Mouse (Mus musculus) heart, adult 9 months (tissue): ENCODE results near the gene Fcgr3.
A peak's percentile ranks its signal among the peaks of the same experiment; 100 is the strongest.
"Not testable (repeated sequence)": the region's sequence is repeated elsewhere in the genome, so short reads cannot be mapped to it uniquely, and the experiment has no call there.

ENCODE experiments used
- DNase-seq, 2 experiments: peaks; one replicate each; pipeline ENCODE4 v3.0.0; 2022; ENCODE audit warnings: low spot score in 2 of 2

Fcgr3 gene

GRCm38 (mm10) chr1:171064491-171065242, at the start of gene Fcgr3:
Gene Fcgr3 (minus strand): TSS chr1:171064935.
- peak; percentile 82 to 85 for DNase-seq

- peak; percentile 95 for DNase-seq
Observed at GRCm38 (mm10) chr1:171113873-171114299, 49.2 kb upstream of the Fcgr3 start, which contains the start of gene Cfap126. Gene Cfap126 (plus strand): TSS chr1:171113918.

- no peak for DNase-seq
Observed at GRCm38 (mm10) chr1:171112986-171113385, 48.3 kb upstream of the Fcgr3 start.

- DNase-seq: peak; percentile 48 to 64
Observed at GRCm38 (mm10) chr1:171111781-171112575, 47.2 kb upstream of the Fcgr3 start.

- DNase-seq: peak; percentile 83 to 96
Observed at GRCm38 (mm10) chr1:171111020-171111780, 46.5 kb upstream of the Fcgr3 start.

- DNase-seq: no peak
Observed at GRCm38 (mm10) chr1:171110659-171111019, 45.9 kb upstream of the Fcgr3 start.

GRCm38 (mm10) chr1:171109620-171110019, 44.9 kb upstream of the Fcgr3 start:
- no peak for DNase-seq

GRCm38 (mm10) chr1:171105226-171105625, 40.5 kb upstream of the Fcgr3 start:
- DNase-seq: no peak

GRCm38 (mm10) chr1:171103179-171103840, 38.6 kb upstream of the Fcgr3 start:
- DNase-seq: no peak

GRCm38 (mm10) chr1:171102547-171103177, 37.9 kb upstream of the Fcgr3 start:
- peak; percentile 71 to 89 for DNase-seq

- peak; percentile 70 to 88 for DNase-seq
Observed at GRCm38 (mm10) chr1:171101733-171102546, 37.2 kb upstream of the Fcgr3 start.

- no peak for DNase-seq
Observed at GRCm38 (mm10) chr1:171101033-171101432, 36.3 kb upstream of the Fcgr3 start.

- DNase-seq: no peak
Observed at GRCm38 (mm10) chr1:171097612-171098011, 32.9 kb upstream of the Fcgr3 start.

GRCm38 (mm10) chr1:171097136-171097535, 32.4 kb upstream of the Fcgr3 start:
- no peak for DNase-seq

GRCm38 (mm10) chr1:171096110-171096964, 31.6 kb upstream of the Fcgr3 start:
- DNase-seq: no peak

- no peak for DNase-seq
Observed at GRCm38 (mm10) chr1:171094424-171094823, 29.7 kb upstream of the Fcgr3 start.

- DNase-seq: no peak
Observed at GRCm38 (mm10) chr1:171090761-171091160, 26.0 kb upstream of the Fcgr3 start.

GRCm38 (mm10) chr1:171089891-171090290, 25.2 kb upstream of the Fcgr3 start:
- no peak for DNase-seq

GRCm38 (mm10) chr1:171088237-171088869, 23.6 kb upstream of the Fcgr3 start:
- DNase-seq: not testable (repeated sequence)
